Mouse (Mus musculus): ENCODE results near the gene Rslcan18. TPM values are rescaled to one million over a fixed set of nuclear protein-coding genes. Genes with fewer than 3 reads are reported as not detected.

Rslcan18 gene
- polyA plus RNA-seq (2015; fragmentation: Illumina TruSeq; extraction: RNeasy Lipid Tissue Mini Kit (QIAGEN cat#74804); ENCODE audit: insufficient read depth, low replicate concordance) = 1.2 TPM

DNA sequence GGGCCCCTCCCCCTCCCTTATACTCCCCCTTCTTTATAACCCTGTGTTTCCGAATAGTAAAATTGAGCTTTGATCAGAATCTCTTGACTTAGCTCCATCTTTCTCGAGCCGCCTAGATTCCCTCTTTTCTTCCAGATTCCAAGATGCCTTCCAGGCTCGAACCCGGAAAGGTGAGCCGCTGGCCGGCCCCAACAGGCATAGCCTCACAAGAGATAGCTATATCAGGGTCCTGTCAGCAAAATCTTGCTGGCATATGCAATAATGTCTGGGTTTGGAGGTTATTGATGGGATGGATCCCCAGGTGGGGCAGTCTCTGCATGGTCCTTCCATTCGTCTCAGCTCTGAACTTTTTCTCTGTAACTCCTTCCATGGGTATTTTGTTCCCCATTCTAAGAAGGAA, at the start of gene Rslcan18:
Gene Rslcan18 (minus strand): TSS at position 101 of the 400 bp plus-strand sequence.

DNA sequence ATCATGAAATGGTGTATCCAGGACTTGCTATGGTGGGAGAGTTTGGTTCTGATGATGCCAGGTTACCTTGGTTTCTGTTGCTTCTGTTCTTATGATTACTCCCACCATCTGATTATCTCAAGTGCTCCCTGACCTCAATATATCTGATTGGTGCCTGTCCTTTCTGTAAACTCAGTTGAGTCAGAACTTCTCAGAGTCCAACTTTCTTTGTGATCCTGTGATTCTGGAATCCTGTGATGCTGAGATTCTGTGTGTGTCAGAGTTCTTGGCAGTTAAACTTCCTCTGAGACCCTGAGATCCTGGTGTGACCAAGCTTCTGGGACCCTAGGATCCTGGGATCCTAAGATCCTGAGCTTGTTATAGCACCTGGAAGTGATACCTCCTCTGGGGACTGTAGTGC, 5.3 kb upstream of the Rslcan18 start, which contains the start of gene Zfp759:
Gene Zfp759 (plus strand): TSS at position 301 of the 400 bp plus-strand sequence.

DNA sequence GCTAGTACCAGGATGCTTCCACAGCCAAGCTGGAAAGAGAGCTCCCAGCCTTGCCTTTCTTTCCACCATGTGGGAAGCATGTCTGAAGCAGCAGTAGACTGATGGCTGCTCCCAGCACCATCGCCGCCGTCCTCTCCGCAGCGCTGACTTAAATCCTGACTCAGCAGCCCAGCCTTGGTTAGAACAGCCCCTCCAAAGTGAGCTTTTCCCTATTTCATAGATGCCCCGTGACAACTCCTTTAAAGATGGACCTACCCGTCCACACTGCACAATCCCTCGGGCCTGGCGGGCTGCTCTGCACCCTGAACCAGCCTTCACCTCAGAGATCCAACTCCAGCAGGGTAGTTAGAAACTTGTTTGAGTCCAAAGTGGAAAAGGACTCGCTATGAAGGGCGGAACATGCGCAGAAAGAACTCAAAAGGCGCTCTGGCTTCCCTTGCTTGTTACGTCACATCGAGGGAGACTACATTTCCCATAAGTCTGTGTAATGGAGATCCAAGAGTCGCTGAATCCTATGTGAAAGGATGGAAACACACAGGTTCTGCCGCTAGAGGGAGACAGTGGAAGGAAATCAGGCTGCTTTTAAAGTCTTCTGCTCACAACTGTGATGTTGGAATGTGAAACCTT, 7.8 kb downstream of the Rslcan18 start, which contains the start of gene Gm28557:
Gene Gm28557 (minus strand): TSS at position 411 of the 627 bp plus-strand sequence.

DNA sequence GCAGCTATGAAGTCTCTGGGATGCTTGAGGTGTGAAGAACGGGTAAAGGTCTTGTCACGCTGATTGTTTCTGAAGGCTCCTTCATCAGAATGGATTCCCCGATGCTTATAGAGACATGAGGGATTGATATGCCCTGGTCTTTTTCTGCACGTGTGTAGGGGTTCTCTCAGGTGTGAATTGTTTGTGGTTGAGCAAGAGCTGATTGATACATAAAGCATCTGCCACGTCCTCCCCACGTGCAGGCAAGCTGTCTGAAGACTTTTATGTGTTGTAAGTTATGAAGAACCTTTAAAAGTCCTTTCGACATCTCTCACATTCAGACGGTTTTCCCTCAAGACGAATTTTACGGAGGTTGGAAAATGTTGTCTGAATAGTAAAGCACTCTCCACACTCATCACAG, 18.2 kb downstream of the Rslcan18 start, which contains the start of gene Zfp708:
Gene Zfp708 (minus strand): TSS at position 101 of the 400 bp plus-strand sequence.

DNA sequence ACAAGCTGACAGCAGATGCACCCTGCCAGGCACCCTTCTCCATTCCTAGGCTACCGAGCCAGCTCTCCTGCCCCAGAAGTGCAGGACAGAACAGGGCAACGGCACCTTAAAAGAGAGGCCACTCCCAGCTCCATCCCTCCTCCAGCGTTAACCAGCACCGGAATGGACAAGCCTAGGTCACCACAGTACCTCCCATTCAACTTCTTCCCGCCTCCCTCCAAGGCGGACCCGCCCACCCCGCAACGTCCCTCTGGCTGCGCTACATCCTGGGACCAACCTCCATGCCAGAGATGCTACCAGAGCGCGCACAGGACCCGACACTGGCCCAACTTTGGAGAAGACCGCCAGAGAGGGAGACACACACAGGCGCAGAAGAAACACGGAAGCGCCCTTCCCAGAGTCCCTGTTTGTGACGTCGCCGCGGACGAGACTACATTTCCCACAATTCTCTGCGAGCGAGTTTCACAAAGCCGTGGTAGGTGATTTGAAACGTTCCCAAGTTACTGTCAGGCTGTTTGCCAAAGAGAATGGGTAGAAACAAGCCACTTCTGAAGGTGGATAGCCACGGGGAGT, 55.2 kb downstream of the Rslcan18 start, which contains the start of gene Zfp712:
Gene Zfp712 (minus strand): TSS at position 385 of the 573 bp plus-strand sequence.

Other genes with a start within 250 kb of the Rslcan18 start
- gene Gm10767, start 211.3 kb downstream of the Rslcan18 start, polyA plus RNA-seq (2015; fragmentation: Illumina TruSeq; extraction: RNeasy Lipid Tissue Mini Kit (QIAGEN cat#74804); ENCODE audit: insufficient read depth, low replicate concordance) = 3.4 TPM
- 6.6 TPM for gene Zfp712, start 55.1 kb downstream of the Rslcan18 start, polyA plus RNA-seq (2015; fragmentation: Illumina TruSeq; extraction: RNeasy Lipid Tissue Mini Kit (QIAGEN cat#74804); ENCODE audit: insufficient read depth, low replicate concordance)
- 4.0 TPM for gene Zfp708, start 18.3 kb downstream of the Rslcan18 start, polyA plus RNA-seq (2015; fragmentation: Illumina TruSeq; extraction: RNeasy Lipid Tissue Mini Kit (QIAGEN cat#74804); ENCODE audit: insufficient read depth, low replicate concordance)
- gene Gm28557, start 7.7 kb downstream of the Rslcan18 start, polyA plus RNA-seq (2015; fragmentation: Illumina TruSeq; extraction: RNeasy Lipid Tissue Mini Kit (QIAGEN cat#74804); ENCODE audit: insufficient read depth, low replicate concordance) = 6.7 TPM
- gene Zfp759, start 5.4 kb upstream of the Rslcan18 start, polyA plus RNA-seq (2015; fragmentation: Illumina TruSeq; extraction: RNeasy Lipid Tissue Mini Kit (QIAGEN cat#74804); ENCODE audit: insufficient read depth, low replicate concordance) = 5.9 TPM
- gene Rsl1, start 56.9 kb upstream of the Rslcan18 start, polyA plus RNA-seq (2015; fragmentation: Illumina TruSeq; extraction: RNeasy Lipid Tissue Mini Kit (QIAGEN cat#74804); ENCODE audit: insufficient read depth, low replicate concordance) = 31.5 TPM
- gene Zfp455, start 78.2 kb upstream of the Rslcan18 start, polyA plus RNA-seq (2015; fragmentation: Illumina TruSeq; extraction: RNeasy Lipid Tissue Mini Kit (QIAGEN cat#74804); ENCODE audit: insufficient read depth, low replicate concordance) = 7.7 TPM
- gene Zfp458, start 162.2 kb upstream of the Rslcan18 start, polyA plus RNA-seq (2015; fragmentation: Illumina TruSeq; extraction: RNeasy Lipid Tissue Mini Kit (QIAGEN cat#74804); ENCODE audit: insufficient read depth, low replicate concordance) = 6.9 TPM
- 1.8 TPM for gene Zfp457, start 190.2 kb upstream of the Rslcan18 start, polyA plus RNA-seq (2015; fragmentation: Illumina TruSeq; extraction: RNeasy Lipid Tissue Mini Kit (QIAGEN cat#74804); ENCODE audit: insufficient read depth, low replicate concordance)
- 24.2 TPM for gene Zfp595, start 216.3 kb upstream of the Rslcan18 start, polyA plus RNA-seq (2015; fragmentation: Illumina TruSeq; extraction: RNeasy Lipid Tissue Mini Kit (QIAGEN cat#74804); ENCODE audit: insufficient read depth, low replicate concordance)
- gene Gm28044, start 244.3 kb upstream of the Rslcan18 start, polyA plus RNA-seq (2015; fragmentation: Illumina TruSeq; extraction: RNeasy Lipid Tissue Mini Kit (QIAGEN cat#74804); ENCODE audit: insufficient read depth, low replicate concordance) = 3.4 TPM
- 14.9 TPM for gene Zfp953, start 244.3 kb upstream of the Rslcan18 start, polyA plus RNA-seq (2015; fragmentation: Illumina TruSeq; extraction: RNeasy Lipid Tissue Mini Kit (QIAGEN cat#74804); ENCODE audit: insufficient read depth, low replicate concordance)

Measured in spleen, adult 10 weeks (tissue).